9 mouse cellular contexts compared by ENCODE assay signal in the genomic region with DNA sequence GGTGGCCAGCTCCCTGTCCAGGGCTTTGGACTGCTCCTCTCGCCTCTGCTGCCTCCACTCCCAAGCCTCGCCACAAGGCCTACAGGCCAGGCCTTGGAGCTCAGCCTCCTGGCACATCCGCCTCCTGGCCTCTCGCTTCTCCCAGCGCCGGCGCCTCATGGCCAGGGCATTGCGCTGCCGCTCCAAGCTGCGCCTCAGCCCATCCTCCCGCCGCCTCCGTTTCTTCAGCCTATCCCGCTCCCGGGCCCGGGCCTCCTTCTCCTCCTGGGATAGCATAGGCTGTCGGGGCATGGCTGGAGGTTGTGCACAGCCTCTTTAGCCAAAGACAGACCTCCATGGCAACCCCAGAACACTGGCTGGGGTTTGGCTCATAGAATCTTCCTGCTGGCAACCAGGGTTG. TPM values are rescaled to one million over a fixed set of nuclear protein-coding genes. Genes with fewer than 3 reads are reported as not detected.
DNase-seq lines count a peak whose midpoint lies in the region; ATAC-seq and TF ChIP-seq lines count a peak whose summit lies in the region.
"Had no signal": no experiment of that assay in that cellular context is flagged by ENCODE, and none has a peak within 500 bp of the region (broad histone marks: within the 10 kb centered on the region; RNA-seq: fewer than 3 reads in every experiment).

No protein-coding gene starts in this region.

- no peak for ATAC-seq in forebrain, embryonic 11.5 days (replicated peaks; ENCODE audit: low FRiP score)
- no peak for ATAC-seq in hindbrain, embryonic 12.5 days (ENCODE audit: low FRiP score)
- no peak for ATAC-seq in stomach, postnatal 0 days (ENCODE audit: low FRiP score, low TSS enrichment)

- 96% methylated on average over 17 of the region's 17 CpGs for WGBS in forebrain, embryonic 10.5 days
- WGBS in forebrain, embryonic 11.5 days: 94% methylated on average over 17 of the region's 17 CpGs
- WGBS in hindbrain, embryonic 12.5 days: 92% methylated on average over 17 of the region's 17 CpGs
- WGBS in stomach, postnatal 0 days: 91% methylated on average over 17 of the region's 17 CpGs

- TF ChIP-seq CTCF in E14TG2a.4 (conservative IDR thresholded peaks at IDR 0.05; ENCODE audit: low read length): no peak
- TF ChIP-seq CTCF in stomach, postnatal 0 days (IDR thresholded peaks at IDR 0.05; ENCODE audit: low read depth): no peak

- no peak for TF ChIP-seq EP300 in stomach, postnatal 0 days (optimal IDR thresholded peaks at IDR 0.05)

- no peak overlapping the region for H3K4me2 ChIP-seq in forebrain, embryonic 11.5 days (ENCODE audit: low read depth, low read length, severe bottlenecking)
- H3K4me2 ChIP-seq in hindbrain, embryonic 12.5 days (replicated peaks): peak overlapping the region; percentile 81
- no peak overlapping the region for H3K4me2 ChIP-seq in stomach, postnatal 0 days (replicated peaks; ENCODE audit: low read depth)

- peak overlapping the region; percentile 22; the same call in 1 of the 2 replicates for H3K27ac ChIP-seq in forebrain, embryonic 10.5 days
- no peak overlapping the region for H3K27ac ChIP-seq in forebrain, embryonic 11.5 days (ENCODE audit: low read depth, low read length)
- peak overlapping the region; percentile 100; the same call in 1 of the 2 replicates for H3K27ac ChIP-seq in hindbrain, embryonic 12.5 days
- H3K27ac ChIP-seq in stomach, postnatal 0 days (replicated peaks): no peak overlapping the region
- H3K27ac ChIP-seq: macrophage had no signal

- no peak for DNase-seq in forebrain, embryonic 10.5 days (ENCODE audit: extremely low spot score, low spot score)
- no peak for DNase-seq in forebrain, embryonic 11.5 days (ENCODE audit: low spot score)
- peak; percentile 82 to 83 for DNase-seq in cerebellum, postnatal 14 days
- DNase-seq in stomach, postnatal 0 days (ENCODE audit: low spot score): no peak
- DNase-seq in lung, adult 18-20 months: no peak
- no peak for DNase-seq in kidney, adult 18-20 months

- H3K9me3 ChIP-seq in forebrain, embryonic 10.5 days: no peaks in the 10 kb centered on the region
- no peaks in the 10 kb centered on the region for H3K9me3 ChIP-seq in forebrain, embryonic 11.5 days (ENCODE audit: control insufficient read depth, low read length)
- H3K9me3 ChIP-seq in E14TG2a.4 (ENCODE audit: low read length): no peaks in the 10 kb centered on the region
- H3K9me3 ChIP-seq in hindbrain, embryonic 12.5 days (replicated peaks): no peaks in the 10 kb centered on the region
- no peaks in the 10 kb centered on the region for H3K9me3 ChIP-seq in stomach, postnatal 0 days (ENCODE audit: control insufficient read depth, low read length)

- H3K4me3 ChIP-seq in forebrain, embryonic 10.5 days: no peak overlapping the region
- no peak overlapping the region for H3K4me3 ChIP-seq in forebrain, embryonic 11.5 days (ENCODE audit: low read depth, low read length)
- H3K4me3 ChIP-seq in E14TG2a.4 (replicated peaks; ENCODE audit: low read length): peak overlapping the region; percentile 35
- no peak overlapping the region for H3K4me3 ChIP-seq in hindbrain, embryonic 12.5 days
- H3K4me3 ChIP-seq in stomach, postnatal 0 days (ENCODE audit: low read depth, low read length): no peak overlapping the region

- H3K36me3 ChIP-seq in forebrain, embryonic 10.5 days (replicated peaks): peaks cover 74% of the 10 kb centered on the region
- H3K36me3 ChIP-seq in forebrain, embryonic 11.5 days (ENCODE audit: control insufficient read depth, insufficient read depth, low read length): peaks cover 26% of the 10 kb centered on the region
- H3K36me3 ChIP-seq in E14TG2a.4 (ENCODE audit: insufficient read depth, low read length): peaks cover 65% of the 10 kb centered on the region
- H3K36me3 ChIP-seq in hindbrain, embryonic 12.5 days: peaks cover 41% of the 10 kb centered on the region
- H3K36me3 ChIP-seq in stomach, postnatal 0 days (ENCODE audit: control insufficient read depth, insufficient read depth, low read length): peaks cover 20% of the 10 kb centered on the region

- H3K27me3 ChIP-seq in forebrain, embryonic 10.5 days (ENCODE audit: poor library complexity, severe bottlenecking): no peaks in the 10 kb centered on the region
- no peaks in the 10 kb centered on the region for H3K27me3 ChIP-seq in forebrain, embryonic 11.5 days (ENCODE audit: control insufficient read depth, insufficient read depth, low read length)
- no peaks in the 10 kb centered on the region for H3K27me3 ChIP-seq in E14TG2a.4 (ENCODE audit: insufficient read depth, low read length)
- no peaks in the 10 kb centered on the region for H3K27me3 ChIP-seq in hindbrain, embryonic 12.5 days
- H3K27me3 ChIP-seq in stomach, postnatal 0 days (ENCODE audit: control insufficient read depth, insufficient read depth, low read length): no peaks in the 10 kb centered on the region

- peaks cover 29% of the 10 kb centered on the region for H3K4me1 ChIP-seq in forebrain, embryonic 10.5 days
- H3K4me1 ChIP-seq in forebrain, embryonic 11.5 days (replicated peaks; ENCODE audit: control insufficient read depth, insufficient read depth, low read length): peaks cover 11% of the 10 kb centered on the region
- peaks cover 62% of the 10 kb centered on the region for H3K4me1 ChIP-seq in E14TG2a.4 (replicated peaks; ENCODE audit: low read depth, low read length)
- H3K4me1 ChIP-seq in hindbrain, embryonic 12.5 days: peaks cover 33% of the 10 kb centered on the region
- peaks cover 10% of the 10 kb centered on the region for H3K4me1 ChIP-seq in stomach, postnatal 0 days (replicated peaks; ENCODE audit: control insufficient read depth, insufficient read depth)

- H3K9ac ChIP-seq in forebrain, embryonic 11.5 days (ENCODE audit: low read length): no peak overlapping the region
- peak overlapping the region; percentile 35; the same call in 1 of the 2 replicates for H3K9ac ChIP-seq in hindbrain, embryonic 12.5 days
- H3K9ac ChIP-seq in stomach, postnatal 0 days (ENCODE audit: low read length): no peak overlapping the region

RNA-seq across cellular contexts. Expression of a gene that starts 13.7 kb away (rescaled TPM):
- polyA plus RNA-seq in forebrain, embryonic 10.5 days (2016; fragmentation: Nextera tagmentation; extraction: Ambion mirVana): 57.3 and 64.7 TPM in 2 replicates
- 310 and 367 TPM in 2 replicates for polyA plus RNA-seq in forebrain, embryonic 11.5 days (2014; fragmentation: Nextera tagmentation; extraction: Ambion mirVana)
- polyA plus RNA-seq in hindbrain, embryonic 12.5 days (2016; fragmentation: Nextera tagmentation; extraction: Ambion mirVana): 142 and 163 TPM in 2 replicates
- 57.6 and 81.6 TPM in 2 replicates for polyA plus RNA-seq in stomach, postnatal 0 days (2015; fragmentation: Nextera tagmentation; extraction: Ambion mirVana)

RNA-seq across cellular contexts. Expression of a gene that starts 21.3 kb away (rescaled TPM):
- 24.9 and 25.7 TPM in 2 replicates for polyA plus RNA-seq in forebrain, embryonic 10.5 days (2016; fragmentation: Nextera tagmentation; extraction: Ambion mirVana)
- polyA plus RNA-seq in forebrain, embryonic 11.5 days (2014; fragmentation: Nextera tagmentation; extraction: Ambion mirVana): 17.9 and 20.2 TPM in 2 replicates
- 16.6 and 20.0 TPM in 2 replicates for polyA plus RNA-seq in hindbrain, embryonic 12.5 days (2016; fragmentation: Nextera tagmentation; extraction: Ambion mirVana)
- polyA plus RNA-seq in stomach, postnatal 0 days (2015; fragmentation: Nextera tagmentation; extraction: Ambion mirVana): 6.4 and 6.9 TPM in 2 replicates

RNA-seq across cellular contexts. Expression of a gene that starts 21.4 kb away (rescaled TPM):
- polyA plus RNA-seq in forebrain, embryonic 10.5 days (2016; fragmentation: Nextera tagmentation; extraction: Ambion mirVana): 19.5 and 20.9 TPM in 2 replicates
- polyA plus RNA-seq in forebrain, embryonic 11.5 days (2014; fragmentation: Nextera tagmentation; extraction: Ambion mirVana): 21.2 and 22.2 TPM in 2 replicates
- 17.5 and 18.6 TPM in 2 replicates for polyA plus RNA-seq in hindbrain, embryonic 12.5 days (2016; fragmentation: Nextera tagmentation; extraction: Ambion mirVana)
- polyA plus RNA-seq in stomach, postnatal 0 days (2015; fragmentation: Nextera tagmentation; extraction: Ambion mirVana): 2.2 and 2.9 TPM in 2 replicates

Comparison
In these comparisons a context has a peak if more than half of its experiments do, and no peak if none do; other contexts are left out.
1. H3K27ac ChIP-seq: peak in forebrain, embryonic 10.5 days (single experiment) and hindbrain, embryonic 12.5 days (single experiment); none in forebrain, embryonic 11.5 days (single experiment) and stomach, postnatal 0 days (single experiment).
2. DNase-seq: peak in cerebellum, postnatal 14 days (2 of 2); none in forebrain, embryonic 10.5 days (single experiment), forebrain, embryonic 11.5 days (single experiment), stomach, postnatal 0 days (single experiment), lung, adult 18-20 months (0 of 2) and kidney, adult 18-20 months (single experiment).